Mouse (Mus musculus): ENCODE measurements around the gene Olfr738. TPM values are rescaled to one million over a fixed set of nuclear protein-coding genes. Genes with fewer than 3 reads are reported as not detected.

The Olfr738 gene
- polyA plus RNA-seq (2015; fragmentation: Nextera tagmentation; extraction: Ambion mirVana), result not detected in 2 replicates

- ATAC-seq, result no peak
- H3K4me2 ChIP-seq (ENCODE audit: low read length), result no peak within 1 kb of the TSS
- H3K36me3 ChIP-seq (ENCODE audit: control insufficient read depth, insufficient read depth, low read length), result no peaks in the 10 kb centered on the region
- no peaks in the 10 kb centered on the region for H3K9me3 ChIP-seq (ENCODE audit: control insufficient read depth, low read length)
- no peak within 1 kb of the TSS for H3K27ac ChIP-seq (ENCODE audit: low read depth, low read length)
- H3K27me3 ChIP-seq (replicated peaks; ENCODE audit: control insufficient read depth, insufficient read depth, low read length), result no peaks in the 10 kb centered on the region
- no peaks in the 10 kb centered on the region for H3K4me1 ChIP-seq (ENCODE audit: control insufficient read depth, insufficient read depth, low read depth, low read length)
- H3K9ac ChIP-seq (ENCODE audit: low read depth, low read length), result no peak within 1 kb of the TSS
- H3K4me3 ChIP-seq (ENCODE audit: low read length), result no peak within 1 kb of the TSS
- WGBS, result 88% methylated on average over 1 of the region's 1 CpGs
Observed at GRCm38 (mm10) chr14:50407268-50407667, at the start of gene Olfr738. TSS of gene Olfr738 (plus strand) at chr14:50407568.

GRCm38 (mm10) chr14:50357593-50357992 lies 49.8 kb upstream of the Olfr738 start, which contains the start of gene Tlr11:
TSS of gene Tlr11 (plus strand) at chr14:50357914.
- H3K4me2 ChIP-seq (ENCODE audit: low read length), result no peak within 1 kb of the TSS
- H3K27me3 ChIP-seq (replicated peaks; ENCODE audit: control insufficient read depth, insufficient read depth, low read length), result no peaks in the 10 kb centered on the region
- H3K4me3 ChIP-seq (ENCODE audit: low read length), result no peak within 1 kb of the TSS
- no peak for ATAC-seq
- no peak within 1 kb of the TSS for H3K27ac ChIP-seq (ENCODE audit: low read depth, low read length)
- H3K36me3 ChIP-seq (ENCODE audit: control insufficient read depth, insufficient read depth, low read length), result no peaks in the 10 kb centered on the region
- no peaks in the 10 kb centered on the region for H3K9me3 ChIP-seq (ENCODE audit: control insufficient read depth, low read length)
- H3K9ac ChIP-seq (ENCODE audit: low read depth, low read length), result no peak within 1 kb of the TSS
- H3K4me1 ChIP-seq (ENCODE audit: control insufficient read depth, insufficient read depth, low read depth, low read length), result no peaks in the 10 kb centered on the region
- 96% methylated on average over 2 of the region's 2 CpGs for WGBS

GRCm38 (mm10) chr14:50360480-50360879 lies 46.9 kb upstream of the Olfr738 start:
- Histone ChIP-seq H3K36me3 (ENCODE audit: control insufficient read depth, insufficient read depth, low read length) (no peaks in the 10 kb centered on the region), H3K27ac (ENCODE audit: low read depth, low read length) (no peak overlapping the region), H3K9ac (ENCODE audit: low read depth, low read length) (no peak overlapping the region), H3K27me3 (replicated peaks; ENCODE audit: control insufficient read depth, insufficient read depth, low read length) (no peaks in the 10 kb centered on the region), H3K4me1 (ENCODE audit: control insufficient read depth, insufficient read depth, low read depth, low read length) (no peaks in the 10 kb centered on the region), H3K4me2 (ENCODE audit: low read length) (no peak overlapping the region), H3K9me3 (ENCODE audit: control insufficient read depth, low read length) (no peaks in the 10 kb centered on the region), H3K4me3 (ENCODE audit: low read length) (no peak overlapping the region)
- ATAC-seq, result no peak
- 90% methylated on average over 3 of the region's 3 CpGs for WGBS

- WGBS, result 88% methylated on average over 2 of the region's 2 CpGs
Observed at GRCm38 (mm10) chr14:50363561-50363960, 43.8 kb upstream of the Olfr738 start.

GRCm38 (mm10) chr14:50380863-50381262 lies 26.5 kb upstream of the Olfr738 start, which contains the start of gene Olfr736:
TSS of gene Olfr736 (plus strand) at chr14:50381163.
- H3K27me3 ChIP-seq (replicated peaks; ENCODE audit: control insufficient read depth, insufficient read depth, low read length), result no peaks in the 10 kb centered on the region
- no peaks in the 10 kb centered on the region for H3K36me3 ChIP-seq (ENCODE audit: control insufficient read depth, insufficient read depth, low read length)
- WGBS, result 90% methylated on average over 2 of the region's 2 CpGs
- H3K4me2 ChIP-seq (ENCODE audit: low read length), result no peak within 1 kb of the TSS
- no peak within 1 kb of the TSS for H3K4me3 ChIP-seq (ENCODE audit: low read length)
- no peaks in the 10 kb centered on the region for H3K4me1 ChIP-seq (ENCODE audit: control insufficient read depth, insufficient read depth, low read depth, low read length)
- H3K27ac ChIP-seq (ENCODE audit: low read depth, low read length), result no peak within 1 kb of the TSS
- no peak for ATAC-seq
- no peaks in the 10 kb centered on the region for H3K9me3 ChIP-seq (ENCODE audit: control insufficient read depth, low read length)
- no peak within 1 kb of the TSS for H3K9ac ChIP-seq (ENCODE audit: low read depth, low read length)

More at GRCm38 (mm10) chr14:50363561-50363960, 43.8 kb upstream of the Olfr738 start:
- H3K9me3 ChIP-seq (ENCODE audit: control insufficient read depth, low read length), result no peaks in the 10 kb centered on the region
- H3K4me2 ChIP-seq (ENCODE audit: low read length), result no peak overlapping the region
- no peak overlapping the region for H3K4me3 ChIP-seq (ENCODE audit: low read length)
- H3K9ac ChIP-seq (ENCODE audit: low read depth, low read length), result no peak overlapping the region
- no peaks in the 10 kb centered on the region for H3K27me3 ChIP-seq (replicated peaks; ENCODE audit: control insufficient read depth, insufficient read depth, low read length)
- H3K36me3 ChIP-seq (ENCODE audit: control insufficient read depth, insufficient read depth, low read length), result no peaks in the 10 kb centered on the region
- no peak for ATAC-seq
- H3K4me1 ChIP-seq (ENCODE audit: control insufficient read depth, insufficient read depth, low read depth, low read length), result no peaks in the 10 kb centered on the region
- no peak overlapping the region for H3K27ac ChIP-seq (ENCODE audit: low read depth, low read length)

GRCm38 (mm10) chr14:50418326-50418725 lies 11.0 kb downstream of the Olfr738 start, which contains the start of gene Olfr739:
TSS of gene Olfr739 (plus strand) at chr14:50418626.
- ATAC-seq, result no peak
- Histone ChIP-seq H3K27me3 (replicated peaks; ENCODE audit: control insufficient read depth, insufficient read depth, low read length) (no peaks in the 10 kb centered on the region), H3K4me3 (ENCODE audit: low read length) (no peak within 1 kb of the TSS), H3K4me1 (ENCODE audit: control insufficient read depth, insufficient read depth, low read depth, low read length) (no peaks in the 10 kb centered on the region), H3K27ac (ENCODE audit: low read depth, low read length) (no peak within 1 kb of the TSS), H3K9me3 (ENCODE audit: control insufficient read depth, low read length) (no peaks in the 10 kb centered on the region), H3K9ac (ENCODE audit: low read depth, low read length) (no peak within 1 kb of the TSS), H3K4me2 (ENCODE audit: low read length) (no peak within 1 kb of the TSS), H3K36me3 (ENCODE audit: control insufficient read depth, insufficient read depth, low read length) (no peaks in the 10 kb centered on the region)
- WGBS, result 62% methylated on average over 2 of the region's 2 CpGs

- H3K27ac ChIP-seq (ENCODE audit: low read depth, low read length), result no peak within 1 kb of the TSS
Observed at GRCm38 (mm10) chr14:50445245-50445644, 37.9 kb downstream of the Olfr738 start, which contains the start of gene Olfr740. TSS of gene Olfr740 (plus strand) at chr14:50445545.

More at GRCm38 (mm10) chr14:50445245-50445644, 37.9 kb downstream of the Olfr738 start, which contains the start of gene Olfr740:
- no peaks in the 10 kb centered on the region for H3K36me3 ChIP-seq (ENCODE audit: control insufficient read depth, insufficient read depth, low read length)
- H3K4me3 ChIP-seq (ENCODE audit: low read length), result no peak within 1 kb of the TSS
- no peaks in the 10 kb centered on the region for H3K27me3 ChIP-seq (replicated peaks; ENCODE audit: control insufficient read depth, insufficient read depth, low read length)
- no peak for ATAC-seq
- H3K4me2 ChIP-seq (ENCODE audit: low read length), result no peak within 1 kb of the TSS
- no peaks in the 10 kb centered on the region for H3K4me1 ChIP-seq (ENCODE audit: control insufficient read depth, insufficient read depth, low read depth, low read length)
- H3K9me3 ChIP-seq (ENCODE audit: control insufficient read depth, low read length), result no peaks in the 10 kb centered on the region
- WGBS, result 81% methylated on average over 3 of the region's 3 CpGs
- no peak within 1 kb of the TSS for H3K9ac ChIP-seq (ENCODE audit: low read depth, low read length)

Other genes starting within 250 kb of the Olfr738 start
- gene Olfr730, start 219.4 kb upstream of the Olfr738 start, polyA plus RNA-seq (2015; fragmentation: Nextera tagmentation; extraction: Ambion mirVana), result not detected in 2 replicates
- gene Olfr731, start 165.7 kb upstream of the Olfr738 start, polyA plus RNA-seq (2015; fragmentation: Nextera tagmentation; extraction: Ambion mirVana), result not detected in 2 replicates
- gene Olfr732, start 123.4 kb upstream of the Olfr738 start, polyA plus RNA-seq (2015; fragmentation: Nextera tagmentation; extraction: Ambion mirVana), result not detected in 2 replicates
- not detected in 2 replicates for gene Olfr733, start 106.0 kb upstream of the Olfr738 start, polyA plus RNA-seq (2015; fragmentation: Nextera tagmentation; extraction: Ambion mirVana)
- not detected in 2 replicates for gene Olfr734, start 80.8 kb upstream of the Olfr738 start, polyA plus RNA-seq (2015; fragmentation: Nextera tagmentation; extraction: Ambion mirVana)
- gene Olfr735, start 58.7 kb upstream of the Olfr738 start, polyA plus RNA-seq (2015; fragmentation: Nextera tagmentation; extraction: Ambion mirVana), result not detected in 2 replicates
- gene Tlr11, start 49.7 kb upstream of the Olfr738 start, polyA plus RNA-seq (2015; fragmentation: Nextera tagmentation; extraction: Ambion mirVana), result not detected in 2 replicates
- not detected in 2 replicates for gene Olfr736, start 26.4 kb upstream of the Olfr738 start, polyA plus RNA-seq (2015; fragmentation: Nextera tagmentation; extraction: Ambion mirVana)
- gene Olfr739, start 11.1 kb downstream of the Olfr738 start, polyA plus RNA-seq (2015; fragmentation: Nextera tagmentation; extraction: Ambion mirVana), result not detected in 2 replicates
- gene Olfr740, start 38.0 kb downstream of the Olfr738 start, polyA plus RNA-seq (2015; fragmentation: Nextera tagmentation; extraction: Ambion mirVana), result not detected in 2 replicates
- gene Olfr741, start 65.2 kb downstream of the Olfr738 start, polyA plus RNA-seq (2015; fragmentation: Nextera tagmentation; extraction: Ambion mirVana), result not detected in 2 replicates
- not detected in 2 replicates for gene Olfr742, start 96.0 kb downstream of the Olfr738 start, polyA plus RNA-seq (2015; fragmentation: Nextera tagmentation; extraction: Ambion mirVana)
- not detected in 2 replicates for gene Olfr743, start 114.3 kb downstream of the Olfr738 start, polyA plus RNA-seq (2015; fragmentation: Nextera tagmentation; extraction: Ambion mirVana)
- not detected in 2 replicates for gene Olfr744, start 207.3 kb downstream of the Olfr738 start, polyA plus RNA-seq (2015; fragmentation: Nextera tagmentation; extraction: Ambion mirVana)
- not detected in 2 replicates for gene Olfr745, start 231.8 kb downstream of the Olfr738 start, polyA plus RNA-seq (2015; fragmentation: Nextera tagmentation; extraction: Ambion mirVana)
- not detected in 2 replicates for gene Olfr746, start 239.5 kb downstream of the Olfr738 start, polyA plus RNA-seq (2015; fragmentation: Nextera tagmentation; extraction: Ambion mirVana)

Data from hindbrain, embryonic 16.5 days (tissue).